In genomic region chr7:137963470-137964095, GRCm38 (mm10) we compare ENCODE assay signal across 14 mouse cellular contexts.
DNase-seq lines count a peak whose midpoint lies in the region; ATAC-seq and TF ChIP-seq lines count a peak whose summit lies in the region.
"Had no signal": no experiment of that assay in that cellular context is flagged by ENCODE, and none has a peak within 500 bp of the region (broad histone marks: within the 10 kb centered on the region; RNA-seq: fewer than 3 reads in every experiment).

No protein-coding gene starts in this region.

- H3K4me3 ChIP-seq in layer of hippocampus, adult 2 months: no peak overlapping the region
- H3K4me3 ChIP-seq: midbrain, embryonic 13.5 days; neural tube, embryonic 12.5 days had no signal

- peak in 1 of 2 experiments; percentile 8 for DNase-seq in layer of hippocampus, adult 2 months (ENCODE audit: low spot score in 2 of 2)
- DNase-seq in layer of hippocampus, adult 9-11 months: no peak
- DNase-seq in cerebellum, adult 9-10 months: peak; percentile 51
- DNase-seq in layer of hippocampus, postnatal 10 days (ENCODE audit: low spot score in 2 of 2): peak; percentile 13 to 18
- peak; percentile 31 to 45 for DNase-seq in right cerebral cortex, postnatal 10 days (ENCODE audit: low spot score in 2 of 2)
- DNase-seq: adrenal gland, postnatal 10 days; kidney, postnatal 25 days; liver had no signal

- TF ChIP-seq CTCF in layer of hippocampus, adult 2 months (conservative IDR thresholded peaks at IDR 0.05): no peak

- peak overlapping the region; percentile 14; the same call in 1 of the 2 replicates for H3K27ac ChIP-seq in layer of hippocampus, adult 2 months
- H3K27ac ChIP-seq: midbrain, embryonic 13.5 days; neural tube, embryonic 12.5 days had no signal

- no peak for ATAC-seq in CD4-positive, CD25-positive, alpha-beta regulatory T cell, adult 4 months
- ATAC-seq in erythroblast, adult 5-6 weeks (replicated peaks; ENCODE audit: low FRiP score, poor library complexity, severe bottlenecking): no peak
- ATAC-seq: inflammation-experienced regulatory T-cells, adult 6 months; lung, postnatal 0 days; midbrain, embryonic 13.5 days had no signal
